Mouse (Mus musculus) bone marrow macrophage, adult 2 months (primary cell): ENCODE measurements around the gene Sept9.

Experiments
- CTCF ChIP-seq: IDR thresholded peaks from 2 replicates; pipeline ENCODE4 v1.5.1; 2012; ENCODE audit warnings: low read depth, mild to moderate bottlenecking, low read length, moderate library complexity
- POLR2A ChIP-seq: IDR thresholded peaks from 2 replicates; pipeline ENCODE4 v1.6.1; 2012; ENCODE audit warnings: mild to moderate bottlenecking, low read depth, low read length, borderline replicate concordance

GRCm38 (mm10) chr11:117319543-117320335, 120.3 kb downstream of the Sept9 start:
- TF ChIP-seq CTCF (no peak), POLR2A (no peak)
